Mouse (Mus musculus) embryonic facial prominence, embryonic 12.5 days (tissue): ENCODE measurements around the gene Fzd2. TPM values are rescaled to one million over a fixed set of nuclear protein-coding genes. Genes with fewer than 3 reads are reported as not detected.
"Not testable (repeated sequence)": the region's sequence is repeated elsewhere in the genome, so short reads cannot be mapped to it uniquely, and the experiment has no call there.

ENCODE experiments used
- ATAC-seq: fragments of 200-750 bp; cut with Nextera tagmentation; 2 replicates; pipeline ENCODE4 v1.8.0; 2017; ENCODE audit not compliant: insufficient number of reproducible peaks, insufficient read depth, low FRiP score, low TSS enrichment
- H3K27ac ChIP-seq: fragments of 300-500 bp; sonication (generic); 2 replicates; pipeline ENCODE4 v1.5.1; 2016; ENCODE audit warnings: mild to moderate bottlenecking
- H3K27me3 ChIP-seq: fragments of 300-500 bp; sonication (generic); 2 replicates; pipeline ENCODE4 v1.6.1; 2016; ENCODE audit warnings: mild to moderate bottlenecking, moderate library complexity
- H3K36me3 ChIP-seq: fragments of 300-500 bp; sonication (generic); 2 replicates; pipeline ENCODE4 v1.6.1; 2016; ENCODE audit warnings: mild to moderate bottlenecking
- H3K4me1 ChIP-seq: fragments of 300-500 bp; sonication (generic); 2 replicates; pipeline ENCODE4 v1.6.1; 2016
- H3K4me2 ChIP-seq: fragments of 300-500 bp; sonication (generic); replicated peaks from 2 replicates; pipeline ENCODE4 v1.6.1; 2016; ENCODE audit warnings: mild to moderate bottlenecking, moderate library complexity
- H3K4me3 ChIP-seq: fragments of 300-500 bp; sonication (generic); 2 replicates; pipeline ENCODE4 v1.5.1; 2016; ENCODE audit warnings: mild to moderate bottlenecking
- H3K9ac ChIP-seq: fragments of 300-500 bp; sonication (generic); 2 replicates; pipeline ENCODE4 v1.6.1; 2016; ENCODE audit warnings: mild to moderate bottlenecking, moderate library complexity
- H3K9me3 ChIP-seq: fragments of 300-500 bp; sonication (generic); 2 replicates; pipeline ENCODE4 v1.6.1; 2016; ENCODE audit warnings: mild to moderate bottlenecking, moderate library complexity
- WGBS: fragments of 180-500 bp; shearing (Covaris S2); methylation state at CpG from one replicate; pipeline ENCODE4 v1.1.7; 2016; 5-methylcytosine and 5-hydroxymethylcytosine counted together
- polyA plus RNA-seq: library from polyadenylated mRNA; unstranded; fragments of >200 nt; fragmentation: Nextera tagmentation; extraction: Ambion mirVana; gene quantifications from 2 replicates; pipeline ENCODE4 v1.2.1, GENCODE M21; 2016

Gene Fzd2
- 93.6 and 97.8 TPM in 2 replicates for polyA plus RNA-seq

GRCm38 (mm10) chr11:102604010-102604584, at the start of gene Fzd2:
Gene Fzd2 (plus strand): TSS chr11:102604396.
- WGBS = under 1% methylated on average over 28 of the region's 31 CpGs
- Histone ChIP-seq H3K9ac (peak within 1 kb of the TSS; percentile 100), H3K9me3 (no peaks in the 10 kb centered on the region), H3K4me3 (peak within 1 kb of the TSS; percentile 96), H3K27me3 (0 out of 2 replicates have a peak, but pooled peaks cover 3% of the 10 kb centered on the region), H3K36me3 (peaks cover 7% of the 10 kb centered on the region; the same call in 1 of the 2 replicates), H3K27ac (peak within 1 kb of the TSS; percentile 100), H3K4me2 (peak within 1 kb of the TSS; percentile 79), H3K4me1 (peaks cover 18% of the 10 kb centered on the region)
- peak; percentile 93 for ATAC-seq

- peak overlapping the region; percentile 94 for H3K27ac ChIP-seq
- peak overlapping the region; percentile 76 for H3K4me2 ChIP-seq
- under 1% methylated on average over 39 of the region's 39 CpGs for WGBS
- H3K9ac ChIP-seq = peak overlapping the region; percentile 98
- H3K36me3 ChIP-seq = no peaks in the 10 kb centered on the region
- peaks cover 17% of the 10 kb centered on the region for H3K4me1 ChIP-seq
- H3K27me3 ChIP-seq = no peaks in the 10 kb centered on the region
- H3K9me3 ChIP-seq = no peaks in the 10 kb centered on the region
- peak; percentile 17; the same call in 1 of the 2 replicates for ATAC-seq
- peak overlapping the region; percentile 98 for H3K4me3 ChIP-seq
Measured at GRCm38 (mm10) chr11:102555400-102556030, 48.7 kb upstream of the Fzd2 start.

- peaks cover 17% of the 10 kb centered on the region for H3K4me1 ChIP-seq
- H3K9ac ChIP-seq = peak within 1 kb of the TSS; percentile 98
- no peaks in the 10 kb centered on the region for H3K36me3 ChIP-seq
- H3K27ac ChIP-seq = peak within 1 kb of the TSS; percentile 94
- under 1% methylated on average over 47 of the region's 55 CpGs for WGBS
- no peaks in the 10 kb centered on the region for H3K9me3 ChIP-seq
- H3K4me2 ChIP-seq = peak within 1 kb of the TSS; percentile 76
- H3K4me3 ChIP-seq = peak within 1 kb of the TSS; percentile 98
- ATAC-seq = peak; percentile 97
- no peaks in the 10 kb centered on the region for H3K27me3 ChIP-seq
Measured at GRCm38 (mm10) chr11:102556031-102556715, 48.0 kb upstream of the Fzd2 start, which contains the start of gene Gpatch8. Gene Gpatch8 (minus strand): TSS chr11:102556392.

GRCm38 (mm10) chr11:102556716-102557074, 47.5 kb upstream of the Fzd2 start:
- WGBS = 20% methylated on average over 3 of the region's 3 CpGs
- ATAC-seq = no peak
- peak overlapping the region; percentile 94; the same call in 1 of the 2 replicates for H3K27ac ChIP-seq
- no peaks in the 10 kb centered on the region for H3K27me3 ChIP-seq
- H3K9me3 ChIP-seq = no peaks in the 10 kb centered on the region
- H3K4me1 ChIP-seq = peaks cover 17% of the 10 kb centered on the region
- H3K9ac ChIP-seq = no peak overlapping the region
- H3K4me3 ChIP-seq = peak overlapping the region; percentile 98
- H3K4me2 ChIP-seq = peak overlapping the region; percentile 76
- no peaks in the 10 kb centered on the region for H3K36me3 ChIP-seq

- H3K27me3 ChIP-seq = no peaks in the 10 kb centered on the region
- H3K4me1 ChIP-seq = peaks cover 17% of the 10 kb centered on the region
- no peak for ATAC-seq
- no peak overlapping the region for H3K27ac ChIP-seq
- no peaks in the 10 kb centered on the region for H3K9me3 ChIP-seq
- no peak overlapping the region for H3K9ac ChIP-seq
- no peaks in the 10 kb centered on the region for H3K36me3 ChIP-seq
- 80% methylated on average over 1 of the region's 1 CpGs for WGBS
- no peak overlapping the region for H3K4me3 ChIP-seq
- H3K4me2 ChIP-seq = no peak overlapping the region
Measured at GRCm38 (mm10) chr11:102557386-102557785, 46.8 kb upstream of the Fzd2 start.

GRCm38 (mm10) chr11:102558704-102559103, 45.5 kb upstream of the Fzd2 start:
- ATAC-seq = no peak
- no peak overlapping the region for H3K4me2 ChIP-seq
- no peak overlapping the region for H3K9ac ChIP-seq
- H3K36me3 ChIP-seq = no peaks in the 10 kb centered on the region
- H3K9me3 ChIP-seq = no peaks in the 10 kb centered on the region
- no peak overlapping the region for H3K27ac ChIP-seq
- WGBS = 88% methylated on average over 5 of the region's 5 CpGs
- H3K4me1 ChIP-seq = peaks cover 15% of the 10 kb centered on the region
- no peak overlapping the region for H3K4me3 ChIP-seq
- H3K27me3 ChIP-seq = no peaks in the 10 kb centered on the region

GRCm38 (mm10) chr11:102564952-102565671, 39.1 kb upstream of the Fzd2 start:
- 82% methylated on average over 14 of the region's 14 CpGs for WGBS
- not testable (repeated sequence) for H3K9ac ChIP-seq, ATAC-seq, H3K36me3 ChIP-seq, H3K4me3 ChIP-seq, H3K27ac ChIP-seq, H3K9me3 ChIP-seq, H3K4me2 ChIP-seq, H3K4me1 ChIP-seq, H3K27me3 ChIP-seq

- Histone ChIP-seq H3K36me3 (no peaks in the 10 kb centered on the region), H3K4me1 (no peaks in the 10 kb centered on the region), H3K4me3 (no peak overlapping the region), H3K9me3 (no peaks in the 10 kb centered on the region), H3K4me2 (no peak overlapping the region), H3K27ac (no peak overlapping the region), H3K27me3 (no peaks in the 10 kb centered on the region), H3K9ac (no peak overlapping the region)
- no peak for ATAC-seq
Measured at GRCm38 (mm10) chr11:102565741-102566140, 38.5 kb upstream of the Fzd2 start.

GRCm38 (mm10) chr11:102566290-102566689, 37.9 kb upstream of the Fzd2 start:
- H3K4me1 ChIP-seq = no peaks in the 10 kb centered on the region
- no peak overlapping the region for H3K9ac ChIP-seq
- no peak for ATAC-seq
- H3K9me3 ChIP-seq = no peaks in the 10 kb centered on the region
- no peaks in the 10 kb centered on the region for H3K27me3 ChIP-seq
- no peak overlapping the region for H3K4me3 ChIP-seq
- no peak overlapping the region for H3K4me2 ChIP-seq
- H3K36me3 ChIP-seq = no peaks in the 10 kb centered on the region
- 97% methylated on average over 1 of the region's 1 CpGs for WGBS
- no peak overlapping the region for H3K27ac ChIP-seq

GRCm38 (mm10) chr11:102567157-102567556, 37.0 kb upstream of the Fzd2 start:
- H3K9me3 ChIP-seq = no peaks in the 10 kb centered on the region
- no peak overlapping the region for H3K9ac ChIP-seq
- no peak overlapping the region for H3K27ac ChIP-seq
- H3K27me3 ChIP-seq = no peaks in the 10 kb centered on the region
- WGBS = 86% methylated on average over 6 of the region's 6 CpGs
- H3K4me2 ChIP-seq = no peak overlapping the region
- H3K4me3 ChIP-seq = no peak overlapping the region
- H3K36me3 ChIP-seq = no peaks in the 10 kb centered on the region
- no peak for ATAC-seq
- H3K4me1 ChIP-seq = no peaks in the 10 kb centered on the region

- H3K36me3 ChIP-seq = no peaks in the 10 kb centered on the region
- no peak overlapping the region for H3K4me2 ChIP-seq
- H3K27me3 ChIP-seq = no peaks in the 10 kb centered on the region
- no peak overlapping the region for H3K9ac ChIP-seq
- ATAC-seq = no peak
- H3K27ac ChIP-seq = no peak overlapping the region
- H3K4me1 ChIP-seq = no peaks in the 10 kb centered on the region
- H3K9me3 ChIP-seq = no peaks in the 10 kb centered on the region
- no peak overlapping the region for H3K4me3 ChIP-seq
- WGBS = 95% methylated on average over 15 of the region's 15 CpGs
Measured at GRCm38 (mm10) chr11:102567723-102568122, 36.5 kb upstream of the Fzd2 start.
